Mouse (Mus musculus) CD8-positive naive resting alpha-beta T cell, adult 57 days (primary cell): Measurements from ENCODE around the gene P2ry1. TPM values are rescaled to one million over a fixed set of nuclear protein-coding genes. Genes with fewer than 3 reads are reported as not detected.

ENCODE experiments used
- total RNA-seq: library from RNA; stranded (reverse); gene quantifications from one replicate; pipeline ENCODE4 v1.2.4, GENCODE M21; 2023

The P2ry1 gene
- total RNA-seq = 0.37 TPM

DNA sequence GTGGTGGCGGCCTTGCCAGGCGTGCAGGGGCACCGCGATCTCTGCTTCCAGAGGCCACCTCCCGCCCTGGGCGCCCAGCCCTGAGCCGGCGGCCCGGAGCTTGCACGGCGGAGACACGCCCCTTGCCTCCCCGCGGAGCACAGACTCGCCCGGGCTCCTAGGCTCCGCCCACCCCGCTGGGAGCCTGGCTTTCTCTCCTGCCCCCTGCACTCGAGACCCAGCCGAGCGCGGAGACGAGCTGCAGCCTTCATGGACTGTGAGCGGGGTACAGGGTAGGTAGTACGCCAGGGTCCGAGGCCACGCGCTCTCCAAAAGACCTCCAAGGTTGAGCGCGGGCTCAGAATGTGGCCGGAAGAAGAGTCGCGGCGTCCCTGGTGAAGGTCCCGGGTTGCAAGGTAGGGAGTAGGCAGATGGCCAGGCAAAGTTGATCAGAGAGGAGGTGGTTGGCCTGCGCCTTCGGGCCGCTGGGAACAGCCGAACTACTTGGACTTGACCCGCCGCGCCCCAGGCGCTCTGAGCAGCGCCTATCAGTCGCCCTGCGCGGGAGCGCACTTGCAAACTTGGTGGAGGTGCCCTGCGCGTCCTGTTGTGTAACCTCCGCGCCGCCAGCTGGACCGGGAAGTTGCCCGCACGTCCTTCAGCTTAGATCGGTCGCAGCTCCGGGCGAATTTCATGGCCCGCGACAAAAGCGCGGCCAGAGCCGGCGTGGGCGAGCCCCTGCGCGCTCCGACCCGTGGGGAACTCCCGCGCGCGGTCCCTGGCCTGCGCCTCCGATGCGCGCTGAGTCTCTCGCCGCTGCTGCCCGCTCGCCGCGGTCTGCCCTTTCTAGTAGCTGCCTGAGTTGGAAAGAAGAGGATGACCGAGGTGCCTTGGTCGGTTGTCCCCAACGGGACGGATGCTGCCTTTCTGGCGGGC, at the start of gene P2ry1:
P2ry1 (plus strand) TSS at position 209 of the 915 bp plus-strand sequence.

